Mouse (Mus musculus) MEL (cell line): ENCODE data around the gene Vwa8. TPM values are rescaled to one million over a fixed set of nuclear protein-coding genes. Genes with fewer than 3 reads are reported as not detected.

ENCODE experiments used
- DNase-seq: peaks from one replicate; pipeline ENCODE4 v3.0.0; 2011; ENCODE audit warnings: low read depth, low spot score
- H3K27ac ChIP-seq: 2 replicates; pipeline ENCODE4 v1.5.1; 2012; ENCODE audit warnings: low read depth, mild to moderate bottlenecking, control low read depth, low read length, moderate library complexity; ENCODE audit not compliant: control insufficient read depth
- H3K27me3 ChIP-seq, 2 experiments: fragments of 150-350 bp in 1 of 2; sonication (generic) in 1 of 2; 2 replicates each; pipeline ENCODE4 v1.6.1; 2012; ENCODE audit warnings: low read length in 2 of 2, mild to moderate bottlenecking in 2 of 2, improper control_type of control experiment in 1 of 2, moderate library complexity in 1 of 2; ENCODE audit not compliant: insufficient read depth in 2 of 2, control insufficient read depth in 1 of 2
- H3K36me3 ChIP-seq, 2 experiments: 2 replicates each; pipeline ENCODE4 v1.6.1; 2012 to 2014; ENCODE audit warnings: low read length in 2 of 2, improper control_type of control experiment in 1 of 2, inconsistent platforms in 1 of 2, mild to moderate bottlenecking in 1 of 2; ENCODE audit not compliant: insufficient read depth in 2 of 2, control insufficient read depth in 1 of 2
- H3K4me1 ChIP-seq, 2 experiments: fragments of 150-350 bp in 1 of 2; sonication (generic) in 1 of 2; 2 replicates each; pipeline ENCODE4 v1.6.1; 2012; ENCODE audit warnings: low read length in 2 of 2, improper control_type of control experiment in 1 of 2, mild to moderate bottlenecking in 1 of 2; ENCODE audit not compliant: insufficient read depth in 2 of 2, control insufficient read depth in 1 of 2
- H3K4me3 ChIP-seq, 2 experiments: fragments of 150-350 bp in 1 of 2; sonication (generic) in 1 of 2; 2 replicates each; pipeline ENCODE4 v1.5.1; 2012; ENCODE audit warnings: low read depth in 2 of 2, low read length in 2 of 2, mild to moderate bottlenecking in 2 of 2, moderate library complexity in 2 of 2, control low read depth in 1 of 2, improper control_type of control experiment in 1 of 2; ENCODE audit not compliant: control insufficient read depth in 1 of 2, insufficient read depth in 1 of 2
- H3K79me2 ChIP-seq: 2 replicates; pipeline ENCODE4 v1.6.1; 2012; ENCODE audit warnings: mild to moderate bottlenecking, low read length, moderate library complexity; ENCODE audit not compliant: control insufficient read depth, poor library complexity, insufficient read depth
- H3K9ac ChIP-seq: 2 replicates; pipeline ENCODE4 v1.6.1; 2012; ENCODE audit warnings: low read depth, mild to moderate bottlenecking, control low read depth, low read length, moderate library complexity; ENCODE audit not compliant: control insufficient read depth, poor library complexity, severe bottlenecking
- H3K9me3 ChIP-seq: fragments of 150-350 bp; sonication (generic); replicated peaks from 2 replicates; pipeline ENCODE4 v1.6.1; 2012; ENCODE audit warnings: mild to moderate bottlenecking, low read length, improper control_type of control experiment, moderate library complexity; ENCODE audit not compliant: insufficient read depth
- CHD2 ChIP-seq: IDR thresholded peaks from 2 replicates; pipeline ENCODE4 v1.6.1; 2011; ENCODE audit warnings: low read length, improper control_type of control experiment
- CTCF ChIP-seq, 3 experiments: IDR thresholded peaks in 2 of 3; conservative IDR thresholded peaks in 1 of 3; 2 replicates each; pipeline ENCODE4 v1.5.1; 2011 to 2012; ENCODE audit warnings: low read length in 3 of 3, low read depth in 2 of 3, mild to moderate bottlenecking in 2 of 3, improper control_type of control experiment in 1 of 3, inconsistent platforms in 1 of 3, mixed read lengths in 1 of 3, moderate library complexity in 1 of 3; ENCODE audit not compliant: control insufficient read depth in 1 of 3, insufficient read depth in 1 of 3, poor library complexity in 1 of 3, severe bottlenecking in 1 of 3
- E2F4 ChIP-seq: IDR thresholded peaks from 2 replicates; pipeline ENCODE4 v1.6.1; 2011; ENCODE audit warnings: low read depth, low read length, improper control_type of control experiment, borderline replicate concordance
- ELF1 ChIP-seq: IDR thresholded peaks from 2 replicates; pipeline ENCODE4 v1.6.1; 2014; ENCODE audit warnings: low read depth, mild to moderate bottlenecking, inconsistent platforms, low read length, improper control_type of control experiment, moderate library complexity
- EP300 ChIP-seq, 2 experiments: IDR thresholded peaks; 2 replicates each; pipeline ENCODE4 v1.6.1; 2011; ENCODE audit warnings: improper control_type of control experiment in 2 of 2, low read length in 2 of 2, low read depth in 1 of 2, mild to moderate bottlenecking in 1 of 2
- ETS1 ChIP-seq: IDR thresholded peaks from 2 replicates; pipeline ENCODE4 v1.6.1; 2012; ENCODE audit warnings: low read depth, mild to moderate bottlenecking, inconsistent platforms, low read length, improper control_type of control experiment, moderate library complexity
- GATA1 ChIP-seq: IDR thresholded peaks from 2 replicates; pipeline ENCODE4 v1.6.1; 2011; ENCODE audit warnings: low read depth, low read length, improper control_type of control experiment
- HCFC1 ChIP-seq: IDR thresholded peaks from 2 replicates; pipeline ENCODE4 v1.6.1; 2012; ENCODE audit warnings: low read depth, mild to moderate bottlenecking, inconsistent platforms, low read length, improper control_type of control experiment, moderate library complexity
- JUND ChIP-seq: IDR thresholded peaks from 2 replicates; pipeline ENCODE4 v1.6.1; 2011; ENCODE audit warnings: low read depth, mild to moderate bottlenecking, improper control_type of control experiment, low read length
- KAT2A ChIP-seq: conservative IDR thresholded peaks from 2 replicates; pipeline ENCODE4 v1.6.1; 2012; ENCODE audit warnings: low read depth, low read length, improper control_type of control experiment, inconsistent platforms
- MAX ChIP-seq: IDR thresholded peaks from 2 replicates; pipeline ENCODE4 v1.6.1; 2011; ENCODE audit warnings: low read length, improper control_type of control experiment
- MAZ ChIP-seq: IDR thresholded peaks from 2 replicates; pipeline ENCODE4 v1.6.1; 2012; ENCODE audit warnings: low read depth, mild to moderate bottlenecking, inconsistent platforms, low read length, improper control_type of control experiment
- MEF2A ChIP-seq: IDR thresholded peaks from 2 replicates; pipeline ENCODE4 v1.6.1; 2014; ENCODE audit warnings: low read depth, mild to moderate bottlenecking, inconsistent platforms, low read length, improper control_type of control experiment; ENCODE audit not compliant: poor library complexity, insufficient replicate concordance, severe bottlenecking; ENCODE audit errors: extremely low read depth
- MYB ChIP-seq: IDR thresholded peaks from 2 replicates; pipeline ENCODE4 v1.6.1; 2011; ENCODE audit warnings: mild to moderate bottlenecking, low read depth, low read length, improper control_type of control experiment
- MYC ChIP-seq: IDR thresholded peaks from 2 replicates; pipeline ENCODE4 v1.6.1; 2011; ENCODE audit warnings: low read depth, mild to moderate bottlenecking, low read length, improper control_type of control experiment, moderate library complexity
- POLR2A ChIP-seq, 2 experiments: IDR thresholded peaks; 2 replicates each; pipeline ENCODE4 v1.6.1; 2011 to 2012; ENCODE audit warnings: low read length in 2 of 2, mild to moderate bottlenecking in 2 of 2, control low read depth in 1 of 2, improper control_type of control experiment in 1 of 2, low read depth in 1 of 2, moderate library complexity in 1 of 2; ENCODE audit not compliant: control insufficient read depth in 1 of 2, insufficient read depth in 1 of 2, poor library complexity in 1 of 2
- POLR2AphosphoS2 ChIP-seq: IDR thresholded peaks from 2 replicates; pipeline ENCODE4 v1.6.1; 2011; ENCODE audit warnings: low read length, improper control_type of control experiment
- POLR2AphosphoS5 ChIP-seq: IDR thresholded peaks from 2 replicates; pipeline ENCODE4 v1.6.1; 2012; ENCODE audit warnings: low read depth, borderline replicate concordance, mild to moderate bottlenecking, inconsistent platforms, low read length, moderate library complexity, mixed read lengths
- RAD21 ChIP-seq: IDR thresholded peaks from 2 replicates; pipeline ENCODE4 v1.6.1; 2011; ENCODE audit warnings: mild to moderate bottlenecking, low read depth, low read length, improper control_type of control experiment
- RCOR1 ChIP-seq: IDR thresholded peaks from 2 replicates; pipeline ENCODE4 v1.6.1; 2012; ENCODE audit warnings: low read depth, mild to moderate bottlenecking, inconsistent platforms, low read length, improper control_type of control experiment
- TAL1 ChIP-seq: IDR thresholded peaks from 2 replicates; pipeline ENCODE4 v1.6.1; 2012; ENCODE audit warnings: mild to moderate bottlenecking, inconsistent platforms, low read length, moderate library complexity, mixed read lengths
- TBP ChIP-seq: IDR thresholded peaks from 2 replicates; pipeline ENCODE4 v1.8.0; 2011; ENCODE audit warnings: low read depth, low read length, improper control_type of control experiment
- UBTF ChIP-seq: IDR thresholded peaks from 2 replicates; pipeline ENCODE4 v1.6.1; 2012; ENCODE audit warnings: low read depth, mild to moderate bottlenecking, inconsistent platforms, low read length, improper control_type of control experiment, moderate library complexity, borderline replicate concordance; ENCODE audit not compliant: insufficient read depth
- USF1 ChIP-seq: IDR thresholded peaks from 2 replicates; pipeline ENCODE4 v1.6.1; 2014; ENCODE audit warnings: low read depth, mild to moderate bottlenecking, inconsistent platforms, low read length, improper control_type of control experiment, moderate library complexity
- USF2 ChIP-seq, 2 experiments: IDR thresholded peaks; 2 replicates each; pipeline ENCODE4 v1.6.1; 2011 to 2012; ENCODE audit warnings: improper control_type of control experiment in 2 of 2, low read length in 2 of 2, borderline replicate concordance in 1 of 2, inconsistent platforms in 1 of 2, low read depth in 1 of 2, mild to moderate bottlenecking in 1 of 2; ENCODE audit not compliant: insufficient read depth in 1 of 2
- ZC3H11A ChIP-seq: IDR thresholded peaks from 2 replicates; pipeline ENCODE4 v1.6.1; 2012; ENCODE audit warnings: low read depth, mild to moderate bottlenecking, inconsistent platforms, low read length, improper control_type of control experiment
- ZNF384 ChIP-seq: IDR thresholded peaks from 2 replicates; pipeline ENCODE4 v1.6.1; 2012; ENCODE audit warnings: low read depth, mild to moderate bottlenecking, inconsistent platforms, low read length, improper control_type of control experiment
- polyA plus RNA-seq, 2 experiments: library from polyadenylated mRNA; stranded (reverse) in 1 of 2; unstranded in 1 of 2; fragments of >175 nt in 1 of 2; fragments of >200 nt in 1 of 2; gene quantifications; 2 replicates each; pipeline versions ENCODE4 v1.2.1 to v1.2.4; 2012; ENCODE audit warnings: low replicate concordance in 2 of 2, low read depth in 1 of 2; ENCODE audit not compliant: insufficient read length in 2 of 2, insufficient read depth in 1 of 2, missing spikeins in 1 of 2
- total RNA-seq: library from RNA; depleted of rRNA; stranded (reverse); fragments of 300-350 nt; gene quantifications from 2 replicates; pipeline ENCODE4 v1.2.3, GENCODE M21; 2012

Vwa8 gene
- total and polyA plus RNA-seq, 3 experiments: 12.4 to 19.6 TPM; not detected in 1

DNA sequence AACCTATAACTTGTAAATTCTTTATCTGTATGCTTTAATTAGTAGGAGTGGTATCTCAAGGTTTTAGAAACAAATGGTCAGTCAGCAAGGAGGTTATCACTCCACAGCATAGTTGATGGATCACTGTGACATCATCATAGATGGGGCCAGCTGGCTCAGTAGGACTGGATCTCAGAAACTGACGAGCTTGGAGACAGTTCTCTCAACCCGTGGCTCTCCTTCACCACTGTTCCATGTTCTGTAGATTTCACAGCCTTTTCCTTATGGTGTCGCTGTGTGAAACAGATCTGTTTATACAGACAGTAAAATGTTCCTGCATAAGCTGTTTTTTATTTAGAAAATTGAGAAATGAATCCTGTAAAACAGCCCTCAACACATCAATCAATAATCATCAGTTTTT lies 2.5 kb downstream of the Vwa8 start:
- no peak overlapping the region for H3K27ac ChIP-seq
- H3K36me3 ChIP-seq: peaks cover 0 to 2% of the 10 kb centered on the region in 2 experiments; a peak in 1 of 4 replicates
- H3K9ac ChIP-seq: no peak overlapping the region
- H3K4me3 ChIP-seq: no peak overlapping the region
- no peak for TF ChIP-seq USF1
- TF ChIP-seq ZNF384: no peak
- TF ChIP-seq JUND: no peak
- TF ChIP-seq USF2 (IDR thresholded peaks at IDR 0.05; ENCODE audit: borderline replicate concordance in 1 of 2, insufficient read depth in 1 of 2, low read depth in 1 of 2, low read length in 2 of 2): no peak
- no peak for TF ChIP-seq MYB
- TF ChIP-seq MAX: no peak
- TF ChIP-seq POLR2A (IDR thresholded peaks at IDR 0.05; ENCODE audit: control insufficient read depth in 1 of 2, insufficient read depth in 1 of 2, low read depth in 1 of 2, low read length in 2 of 2, poor library complexity in 1 of 2): no peak
- TF ChIP-seq MAZ: no peak
- TF ChIP-seq MEF2A: no peak
- no peak for TF ChIP-seq TBP
- TF ChIP-seq HCFC1: no peak
- no peak for TF ChIP-seq ELF1
- no peak for TF ChIP-seq KAT2A
- no peak for TF ChIP-seq ETS1
- no peak for TF ChIP-seq EP300 (IDR thresholded peaks at IDR 0.05; ENCODE audit: low read depth in 1 of 2, low read length in 2 of 2)
- TF ChIP-seq MYC: no peak
- no peak for TF ChIP-seq RCOR1
- TF ChIP-seq CHD2: no peak
- TF ChIP-seq UBTF: no peak
- no peaks in the 10 kb centered on the region for H3K27me3 ChIP-seq
- H3K9me3 ChIP-seq: no peaks in the 10 kb centered on the region
- DNase-seq: no peak
- H3K4me1 ChIP-seq: peaks cover 4 to 5% of the 10 kb centered on the region in 2 experiments; a peak in 2 of 4 replicates
- H3K79me2 ChIP-seq: peaks cover 8% of the 10 kb centered on the region

GRCm38 (mm10) chr14:78852401-78853246 lies 3.8 kb downstream of the Vwa8 start:
- Histone ChIP-seq H3K9ac (no peak overlapping the region), H3K9me3 (no peaks in the 10 kb centered on the region), H3K36me3 (peaks cover 0 to 2% of the 10 kb centered on the region in 2 experiments; a peak in 1 of 4 replicates), H3K27me3 (no peaks in the 10 kb centered on the region), H3K27ac (no peak overlapping the region), H3K4me1 (peaks cover 4 to 5% of the 10 kb centered on the region in 2 experiments; a peak in 2 of 4 replicates), H3K4me3 (no peak overlapping the region), H3K79me2 (peaks cover 8% of the 10 kb centered on the region)
- DNase-seq: no peak
- TF ChIP-seq CTCF (IDR thresholded peaks at IDR 0.05 in 2 of 3, conservative IDR thresholded peaks at IDR 0.05 in 1 of 3; ENCODE audit: control insufficient read depth in 1 of 3, insufficient read depth in 1 of 3, low read depth in 2 of 3, low read length in 3 of 3, poor library complexity in 1 of 3, severe bottlenecking in 1 of 3) (no peak), GATA1 (no peak), USF2 (IDR thresholded peaks at IDR 0.05; ENCODE audit: borderline replicate concordance in 1 of 2, insufficient read depth in 1 of 2, low read depth in 1 of 2, low read length in 2 of 2) (no peak), POLR2AphosphoS5 (no peak), POLR2AphosphoS2 (no peak), EP300 (IDR thresholded peaks at IDR 0.05; ENCODE audit: low read depth in 1 of 2, low read length in 2 of 2) (no peak), RAD21 (no peak), ZC3H11A (no peak), TAL1 (no peak), CHD2 (no peak), TBP (no peak), E2F4 (no peak), JUND (no peak), HCFC1 (no peak), POLR2A (IDR thresholded peaks at IDR 0.05; ENCODE audit: control insufficient read depth in 1 of 2, insufficient read depth in 1 of 2, low read depth in 1 of 2, low read length in 2 of 2, poor library complexity in 1 of 2) (no peak)
